Mouse (Mus musculus): ENCODE results near the gene Mnt. TPM values are rescaled to one million over a fixed set of nuclear protein-coding genes. Genes with fewer than 3 reads are reported as not detected.

The Mnt gene
- polyA plus RNA-seq, 2 experiments = 1.2 to 2.5 TPM

DNA sequence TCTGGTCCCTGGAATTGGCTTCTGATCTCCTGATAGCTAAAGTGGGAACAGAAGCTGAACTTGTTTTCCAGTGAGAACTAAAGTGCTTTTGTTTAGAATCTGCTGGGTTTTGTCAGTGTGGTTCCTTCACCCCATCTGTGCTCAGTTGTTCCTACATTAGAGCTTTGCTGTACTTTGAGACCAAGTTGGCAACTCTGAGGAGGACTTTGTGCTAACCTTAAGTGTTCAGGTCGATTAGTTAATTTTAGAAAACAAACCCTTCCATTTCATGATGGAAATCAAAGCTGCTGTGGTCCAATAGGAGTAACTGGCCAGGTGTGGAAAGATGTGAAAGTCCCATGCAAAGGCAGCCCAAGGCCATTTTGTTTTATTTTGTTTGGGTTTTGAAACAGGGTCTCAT is 9.8 kb upstream of the Mnt start:
- Histone ChIP-seq H3K4me2 (ENCODE audit: low read depth) (no peak overlapping the region), H3K9ac (replicated peaks) (no peak overlapping the region), H3K27me3 (ENCODE audit: control insufficient read depth, insufficient read depth, low read length) (no peaks in the 10 kb centered on the region), H3K36me3 (replicated peaks; ENCODE audit: control insufficient read depth, insufficient read depth, low read depth) (peaks cover 8% of the 10 kb centered on the region), H3K4me3 (ENCODE audit: insufficient read depth in 1 of 2, low read depth in 2 of 2, low read length in 2 of 2) (no peak overlapping the region), H3K27ac (no peak overlapping the region), H3K9me3 (ENCODE audit: control insufficient read depth, low read length) (no peaks in the 10 kb centered on the region), H3K4me1 (replicated peaks; ENCODE audit: control insufficient read depth in 2 of 2, insufficient read depth in 2 of 2, low read length in 1 of 2) (peaks cover under 1 to 1% of the 10 kb centered on the region in 2 experiments)
- ATAC-seq (ENCODE audit: insufficient read depth) (no peak), DNase-seq (ENCODE audit: low read depth in 3 of 3, low spot score in 3 of 3) (no peak)
- TF ChIP-seq CTCF (IDR thresholded peaks at IDR 0.05; ENCODE audit: low read depth) = no peak
- TF ChIP-seq EP300 (IDR thresholded peaks at IDR 0.05; ENCODE audit: low read depth) = no peak
- 51% methylated on average over 1 of the region's 1 CpGs for WGBS (ENCODE audit: insufficient replicate concordance)

DNA sequence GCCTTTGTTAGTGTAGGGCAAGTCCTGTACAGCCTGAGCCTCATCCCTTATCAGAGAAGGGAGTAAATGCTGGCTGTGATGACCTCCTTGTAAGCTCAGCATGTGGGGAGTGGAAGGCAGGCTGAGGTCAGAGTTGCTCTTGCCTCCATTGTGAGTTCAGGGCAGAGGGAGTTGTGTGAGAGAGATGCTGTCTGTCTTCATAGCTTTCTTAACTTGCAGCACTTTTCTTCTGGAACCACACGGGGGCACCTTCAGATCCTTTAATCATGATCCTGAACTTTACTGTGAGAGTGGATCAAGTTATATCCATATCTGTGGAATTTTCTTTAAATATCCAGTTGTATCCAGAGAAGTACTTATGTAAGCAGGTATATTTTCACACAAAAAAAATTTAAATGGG is 9.3 kb upstream of the Mnt start:
- H3K4me3 ChIP-seq (ENCODE audit: insufficient read depth in 1 of 2, low read depth in 2 of 2, low read length in 2 of 2) = no peak overlapping the region
- 54% methylated on average over 1 of the region's 1 CpGs for WGBS (ENCODE audit: insufficient replicate concordance)
- peaks cover 6% of the 10 kb centered on the region for H3K36me3 ChIP-seq (replicated peaks; ENCODE audit: control insufficient read depth, insufficient read depth, low read depth)
- TF ChIP-seq EP300 (IDR thresholded peaks at IDR 0.05; ENCODE audit: low read depth) = no peak
- peak; percentile 43; the same call in 1 of the 2 replicates for TF ChIP-seq CTCF (IDR thresholded peaks at IDR 0.05; ENCODE audit: low read depth)
- peaks cover 5 to 6% of the 10 kb centered on the region in 2 experiments for H3K4me1 ChIP-seq (replicated peaks; ENCODE audit: control insufficient read depth in 2 of 2, insufficient read depth in 2 of 2, low read length in 1 of 2)
- H3K27me3 ChIP-seq (ENCODE audit: control insufficient read depth, insufficient read depth, low read length) = no peaks in the 10 kb centered on the region
- H3K4me2 ChIP-seq (ENCODE audit: low read depth) = no peak overlapping the region
- DNase-seq (ENCODE audit: low read depth in 3 of 3, low spot score in 3 of 3) (no peak), ATAC-seq (ENCODE audit: insufficient read depth) (no peak)
- H3K9ac ChIP-seq (replicated peaks) = no peak overlapping the region
- H3K27ac ChIP-seq = no peak overlapping the region
- no peaks in the 10 kb centered on the region for H3K9me3 ChIP-seq (ENCODE audit: control insufficient read depth, low read length)

DNA sequence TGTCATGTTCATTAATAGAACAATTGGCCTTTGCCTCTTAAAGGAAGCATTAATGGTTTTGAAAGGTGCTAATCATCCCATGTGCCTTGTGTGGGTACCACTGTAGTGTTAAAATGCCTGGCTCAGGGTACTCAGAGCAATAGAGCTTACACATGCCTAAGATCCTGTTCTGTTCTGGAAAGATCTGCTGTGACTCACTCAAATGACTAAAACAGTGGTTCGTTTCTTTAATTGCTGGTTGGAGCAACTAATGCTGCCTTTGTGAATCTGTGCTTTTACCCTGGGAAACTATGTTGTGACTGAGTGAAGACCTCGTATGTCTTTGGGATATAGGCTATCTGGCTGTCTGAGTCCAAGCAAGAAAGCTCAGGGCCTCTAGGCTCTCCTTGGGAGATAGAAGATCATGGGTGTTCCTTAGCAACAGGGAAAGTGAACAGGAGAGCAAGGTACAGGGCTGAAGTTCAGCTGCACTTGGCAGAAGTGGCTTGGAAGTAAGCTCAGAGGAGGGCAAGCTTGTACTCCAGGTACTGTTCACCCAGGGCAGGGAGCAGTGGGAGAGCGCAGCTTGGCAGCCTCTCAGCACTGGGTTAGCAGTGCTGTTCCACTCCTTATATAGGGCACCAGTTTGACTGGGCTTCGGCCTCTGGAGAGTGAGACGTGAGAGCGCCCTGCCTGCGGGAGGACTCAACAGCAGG is 7.8 kb upstream of the Mnt start:
- Histone ChIP-seq H3K36me3 (replicated peaks; ENCODE audit: control insufficient read depth, insufficient read depth, low read depth) (no peaks in the 10 kb centered on the region; the same call in 1 of the 2 replicates), H3K27me3 (ENCODE audit: control insufficient read depth, insufficient read depth, low read length) (no peaks in the 10 kb centered on the region), H3K27ac (no peak overlapping the region), H3K9ac (replicated peaks) (no peak overlapping the region), H3K4me2 (ENCODE audit: low read depth) (no peak overlapping the region), H3K9me3 (ENCODE audit: control insufficient read depth, low read length) (no peaks in the 10 kb centered on the region), H3K4me3 (ENCODE audit: insufficient read depth in 1 of 2, low read depth in 2 of 2, low read length in 2 of 2) (no peak overlapping the region), H3K4me1 (replicated peaks; ENCODE audit: control insufficient read depth in 2 of 2, insufficient read depth in 2 of 2, low read length in 1 of 2) (peaks cover 5 to 13% of the 10 kb centered on the region in 2 experiments)
- ATAC-seq (ENCODE audit: insufficient read depth) (no peak), DNase-seq (ENCODE audit: low read depth in 3 of 3, low spot score in 3 of 3) (no peak)
- no peak for TF ChIP-seq CTCF (IDR thresholded peaks at IDR 0.05; ENCODE audit: low read depth)
- WGBS (ENCODE audit: insufficient replicate concordance) = 77% methylated on average over 7 of the region's 7 CpGs

DNA sequence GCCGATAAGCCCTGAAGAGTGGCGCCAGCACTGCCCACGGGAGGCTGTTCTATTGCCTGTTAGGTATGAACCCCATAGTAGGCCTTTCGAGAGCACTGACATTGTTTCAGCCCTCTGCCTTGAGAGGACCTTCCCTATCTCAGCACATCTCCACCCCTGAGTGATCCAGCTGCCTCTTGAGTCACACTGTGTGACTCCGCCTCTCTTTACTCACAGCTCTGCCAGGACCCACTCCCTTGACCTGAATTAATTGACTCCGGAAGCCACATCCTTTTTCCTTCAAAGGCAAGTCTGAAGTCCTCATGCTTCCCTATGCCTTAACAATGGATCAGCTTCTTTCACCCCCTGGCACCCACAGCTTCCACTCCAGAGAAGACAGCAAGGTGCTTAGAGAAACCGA is 4.6 kb upstream of the Mnt start:
- TF ChIP-seq CTCF (IDR thresholded peaks at IDR 0.05; ENCODE audit: low read depth) = no peak
- no peak for TF ChIP-seq EP300 (IDR thresholded peaks at IDR 0.05; ENCODE audit: low read depth)
- no peak overlapping the region for H3K4me3 ChIP-seq (ENCODE audit: insufficient read depth in 1 of 2, low read depth in 2 of 2, low read length in 2 of 2)
- H3K9ac ChIP-seq (replicated peaks) = no peak overlapping the region
- H3K36me3 ChIP-seq (replicated peaks; ENCODE audit: control insufficient read depth, insufficient read depth, low read depth) = no peaks in the 10 kb centered on the region
- H3K9me3 ChIP-seq (ENCODE audit: control insufficient read depth, low read length) = no peaks in the 10 kb centered on the region
- WGBS (ENCODE audit: insufficient replicate concordance) = 49% methylated on average over 7 of the region's 7 CpGs
- DNase-seq (ENCODE audit: low read depth in 3 of 3, low spot score in 3 of 3) (no peak), ATAC-seq (ENCODE audit: insufficient read depth) (no peak)
- peak overlapping the region; percentile 6; the same call in 1 of the 2 replicates for H3K4me2 ChIP-seq (ENCODE audit: low read depth)
- peaks cover 18 to 31% of the 10 kb centered on the region in 2 experiments for H3K4me1 ChIP-seq (replicated peaks; ENCODE audit: control insufficient read depth in 2 of 2, insufficient read depth in 2 of 2, low read length in 1 of 2)
- peak overlapping the region; percentile 37 for H3K27ac ChIP-seq
- H3K27me3 ChIP-seq (ENCODE audit: control insufficient read depth, insufficient read depth, low read length) = no peaks in the 10 kb centered on the region

DNA sequence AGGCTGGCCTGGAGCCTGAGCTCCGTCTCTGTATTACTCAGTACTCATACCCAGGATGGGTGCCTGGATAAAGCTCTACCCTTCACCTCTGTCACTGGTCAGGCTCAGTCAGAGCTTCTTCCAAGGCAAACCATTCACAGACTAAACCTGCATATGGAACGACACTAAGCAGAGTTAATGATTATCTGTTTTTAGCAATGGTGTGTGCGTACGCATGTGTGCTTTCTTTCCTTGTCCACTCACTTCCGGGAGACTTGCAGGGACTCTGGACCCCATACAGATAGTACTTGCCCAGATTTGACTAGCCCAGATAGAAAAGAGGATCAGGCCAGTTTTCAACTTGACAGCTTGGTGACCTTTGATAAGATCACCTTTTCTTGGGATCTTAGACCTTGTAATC is 4.0 kb upstream of the Mnt start:
- peak overlapping the region; percentile 18 for H3K27ac ChIP-seq
- no peaks in the 10 kb centered on the region for H3K36me3 ChIP-seq (replicated peaks; ENCODE audit: control insufficient read depth, insufficient read depth, low read depth)
- WGBS (ENCODE audit: insufficient replicate concordance) = 57% methylated on average over 5 of the region's 5 CpGs
- ATAC-seq (ENCODE audit: insufficient read depth) (no peak), DNase-seq (ENCODE audit: low read depth in 3 of 3, low spot score in 3 of 3) (no peak)
- H3K4me3 ChIP-seq (ENCODE audit: insufficient read depth in 1 of 2, low read depth in 2 of 2, low read length in 2 of 2) = no peak overlapping the region
- no peaks in the 10 kb centered on the region for H3K9me3 ChIP-seq (ENCODE audit: control insufficient read depth, low read length)
- no peak overlapping the region for H3K9ac ChIP-seq (replicated peaks)
- H3K4me2 ChIP-seq (ENCODE audit: low read depth) = no peak overlapping the region
- H3K4me1 ChIP-seq (replicated peaks; ENCODE audit: control insufficient read depth in 2 of 2, insufficient read depth in 2 of 2, low read length in 1 of 2) = peaks cover 18 to 31% of the 10 kb centered on the region in 2 experiments
- TF ChIP-seq CTCF (IDR thresholded peaks at IDR 0.05; ENCODE audit: low read depth) (no peak), EP300 (IDR thresholded peaks at IDR 0.05; ENCODE audit: low read depth) (no peak)
- no peaks in the 10 kb centered on the region for H3K27me3 ChIP-seq (ENCODE audit: control insufficient read depth, insufficient read depth, low read length)

Measured in liver, embryonic 14.5 days (tissue).